Mouse (Mus musculus) 3T3-L1 (cell line): Measurements from ENCODE around the gene Gucy2d.
A peak's percentile ranks its signal among the peaks of the same experiment; 100 is the strongest.

ENCODE experiments used
- DNase-seq: peaks from one replicate; pipeline ENCODE4 v3.0.0-alpha.2; 2015; ENCODE audit warnings: low read depth, low spot score

The Gucy2d gene

DNA sequence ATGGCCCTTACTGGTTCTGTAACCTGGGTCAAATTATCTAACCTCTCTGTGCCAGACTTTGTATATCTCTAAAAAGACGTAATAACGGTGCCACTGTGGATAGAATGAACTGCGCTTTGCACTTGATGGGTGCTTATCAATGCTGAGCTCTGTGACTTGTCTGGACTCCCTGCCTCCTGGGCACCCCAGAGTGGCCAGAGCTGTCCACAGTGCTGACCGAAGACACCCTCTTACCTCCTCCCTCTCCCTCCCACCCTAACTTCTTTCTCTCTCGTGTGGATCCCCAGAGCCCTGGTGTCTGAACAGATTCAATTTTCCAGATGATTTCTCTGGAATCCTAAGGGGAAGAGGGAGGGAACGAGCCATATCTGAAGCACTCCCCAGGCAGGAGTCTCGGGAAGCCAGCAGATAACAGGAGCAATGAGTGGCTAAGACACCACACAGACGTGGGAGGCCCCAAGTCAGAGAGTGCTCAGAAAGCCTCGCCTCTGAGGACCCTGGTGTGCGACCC is at the start of gene Gucy2d:
Gene Gucy2d, plus strand, starts transcription at position 461 of the 511 bp plus-strand sequence.
- DNase-seq, result peak; percentile 29

DNA sequence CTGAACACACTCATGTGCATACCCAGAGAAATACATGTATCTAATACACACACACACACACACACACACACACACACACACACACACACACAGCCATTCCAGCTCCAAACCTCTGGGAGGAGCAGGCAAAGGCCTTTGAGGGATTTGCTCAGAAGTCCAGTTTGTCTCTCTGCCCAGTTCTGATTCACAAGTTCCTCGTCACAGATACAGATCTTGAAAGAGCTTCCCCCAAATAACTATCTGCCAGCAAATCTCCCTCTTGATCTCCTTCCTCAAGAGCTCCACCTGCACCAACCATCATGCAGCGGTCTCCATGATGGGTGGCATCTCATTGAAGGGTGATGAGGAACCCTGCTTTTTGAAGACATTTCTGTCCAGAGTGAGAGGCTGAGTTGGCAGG is 49.7 kb upstream of the Gucy2d start:
- peak; percentile 92 for DNase-seq

GRCm38 (mm10) chr7:98391351-98391936 is 48.8 kb upstream of the Gucy2d start:
- peak; percentile 97 for DNase-seq

- no peak for DNase-seq
These were observed 47.6 kb upstream of the Gucy2d start for GRCm38 (mm10) chr7:98392466-98393201.

DNA sequence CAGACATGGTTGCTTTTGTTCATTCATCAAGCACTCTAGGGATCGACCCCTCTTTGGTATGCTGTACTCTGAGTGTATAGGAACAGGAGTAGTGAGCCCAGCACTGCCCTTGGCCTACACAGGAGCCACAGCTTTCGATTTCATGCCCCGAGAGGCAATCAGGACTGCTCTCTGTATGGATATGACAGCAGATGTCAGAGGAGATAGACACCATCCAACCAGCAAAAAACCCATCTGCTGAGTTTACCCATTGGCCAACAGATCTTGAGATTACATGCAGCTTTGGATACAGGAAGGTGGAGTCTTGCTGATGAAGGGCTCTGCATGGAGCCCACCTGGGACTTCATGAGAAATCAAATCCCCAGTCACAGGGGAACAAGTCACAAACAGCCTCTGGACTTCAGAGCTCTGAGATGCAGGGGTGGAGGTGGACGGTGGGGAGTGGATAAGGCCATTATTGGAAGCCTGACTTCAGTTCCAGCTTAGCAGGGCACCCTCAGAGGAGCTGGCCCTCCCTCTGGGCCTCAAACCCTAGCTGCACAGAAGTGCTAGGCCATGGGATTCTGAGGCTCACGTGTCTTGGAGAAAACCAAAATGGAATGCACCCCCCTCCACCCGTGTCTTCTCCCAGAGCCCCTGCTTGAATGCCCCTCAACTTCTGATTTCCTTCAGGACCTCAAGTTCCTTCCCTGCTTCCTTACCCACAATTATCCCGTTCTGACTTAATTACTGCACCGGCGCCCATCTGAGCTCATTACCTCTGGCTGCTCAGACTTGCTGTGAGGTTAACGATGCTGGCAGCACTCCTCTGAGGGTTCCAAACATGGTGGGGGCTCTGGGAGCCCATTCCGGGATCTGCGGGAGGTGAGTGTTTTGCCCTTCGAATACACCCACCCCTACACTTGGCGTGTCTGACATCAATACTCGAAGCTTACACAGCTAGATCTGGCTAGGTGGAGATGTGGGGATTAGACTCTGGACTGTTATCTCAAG is 37.3 kb upstream of the Gucy2d start:
- DNase-seq, result no peak

DNA sequence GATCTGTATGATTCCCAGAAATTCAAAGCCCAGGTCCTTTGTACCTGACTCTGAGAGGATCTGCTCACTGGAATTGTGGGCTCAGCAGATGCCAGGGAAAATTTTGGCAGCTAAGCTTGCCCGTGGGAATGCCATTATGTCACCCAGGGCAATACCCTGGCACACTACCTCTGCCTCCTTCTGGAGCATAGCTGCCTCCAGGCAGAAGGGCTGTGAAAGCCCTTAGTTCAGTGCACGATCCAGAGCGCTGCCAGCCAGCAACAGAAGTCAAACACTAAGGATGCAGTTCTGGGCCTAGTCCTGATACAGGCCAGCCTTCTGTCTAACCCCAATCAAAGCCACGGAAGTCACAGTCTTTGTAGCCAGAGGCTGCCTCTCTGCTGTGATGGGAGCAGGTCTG is 36.2 kb upstream of the Gucy2d start:
- DNase-seq, result no peak

- no peak for DNase-seq
These were observed 32.6 kb upstream of the Gucy2d start for GRCm38 (mm10) chr7:98407615-98408014.

DNA sequence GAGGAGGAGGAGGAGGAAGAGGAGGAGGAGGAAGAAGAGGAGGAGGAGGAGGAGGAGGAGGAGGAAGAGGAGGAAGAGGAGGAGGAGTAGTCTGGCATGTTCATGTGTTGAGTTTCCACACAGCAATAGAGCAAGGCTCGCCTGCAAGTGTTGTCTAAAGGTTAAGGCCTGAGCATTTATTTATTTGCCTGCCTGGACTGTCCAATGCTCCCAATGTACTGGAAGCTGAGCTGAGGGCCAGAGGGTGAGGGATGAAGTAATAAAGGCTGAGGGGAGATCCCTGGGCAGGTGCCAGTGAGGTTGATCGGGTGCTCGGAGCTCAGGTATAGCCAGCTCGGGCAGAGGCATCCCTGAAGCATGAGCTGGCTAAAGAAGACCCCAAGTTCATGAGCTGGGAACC is 27.1 kb upstream of the Gucy2d start:
- DNase-seq, result no peak

DNA sequence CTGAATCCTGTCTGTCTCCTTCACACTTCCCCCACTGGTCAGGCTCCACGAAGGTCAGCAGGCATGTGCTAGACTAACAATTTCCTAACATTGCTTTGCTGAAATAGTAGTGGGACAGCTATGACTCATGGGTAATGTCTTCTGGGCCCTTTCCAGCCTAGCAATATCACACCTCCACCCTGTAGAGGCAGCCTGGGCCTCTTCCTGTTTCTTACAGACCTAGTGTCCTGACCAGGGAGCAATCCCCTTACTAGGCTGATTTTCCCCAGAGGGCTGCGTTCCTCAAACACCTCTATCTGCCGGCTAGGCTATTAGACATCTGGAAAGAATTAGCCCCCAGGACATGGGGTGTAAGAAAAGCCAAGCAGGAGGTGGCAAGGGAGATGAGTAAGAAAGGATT is 24.7 kb upstream of the Gucy2d start:
- DNase-seq, result peak; percentile 97

- peak; percentile 70 for DNase-seq
These were observed 24.2 kb upstream of the Gucy2d start for GRCm38 (mm10) chr7:98416020-98416419.

GRCm38 (mm10) chr7:98418031-98418805 is 22.0 kb upstream of the Gucy2d start:
- no peak for DNase-seq

DNA sequence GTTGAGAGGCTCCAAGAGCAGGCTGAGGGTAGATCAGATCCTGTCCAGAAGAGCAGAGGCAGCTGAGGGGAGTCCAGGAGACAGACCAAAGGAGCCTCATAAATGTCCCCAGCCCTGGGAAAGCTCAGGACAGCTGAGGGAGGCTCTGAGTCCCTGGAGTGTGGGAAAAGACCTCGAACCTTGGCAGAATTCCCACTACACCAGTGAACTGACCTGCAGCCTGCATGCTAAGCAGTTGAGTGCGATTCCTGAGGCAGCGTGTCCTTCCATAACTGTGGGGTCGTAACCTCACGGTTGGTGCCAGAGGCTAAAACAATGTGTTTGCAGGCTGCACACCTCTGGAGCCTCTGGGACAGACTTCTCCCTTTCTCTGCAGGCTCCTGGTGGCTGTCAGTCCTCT is 20.9 kb upstream of the Gucy2d start:
- peak; percentile 18 for DNase-seq

DNA sequence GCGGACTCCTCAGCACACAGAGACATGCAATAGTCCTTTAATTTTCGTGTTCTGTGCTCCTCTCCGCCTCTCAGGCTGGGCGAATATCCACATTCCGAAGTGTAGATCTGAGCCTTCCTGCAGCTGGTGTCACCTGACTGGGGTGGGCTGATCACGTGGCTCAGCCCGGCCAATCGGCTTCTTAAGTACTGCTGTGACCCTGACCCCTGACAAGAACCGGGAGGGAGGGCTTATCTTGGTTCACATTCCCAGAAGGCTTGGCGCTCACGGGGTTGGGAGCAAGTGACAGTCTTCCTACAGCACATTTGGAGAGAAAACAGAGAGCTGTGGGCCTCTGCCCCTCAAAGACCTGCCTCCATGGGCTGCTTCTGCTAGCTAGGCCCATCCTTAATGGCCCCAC is 16.7 kb upstream of the Gucy2d start:
- DNase-seq, result no peak

- no peak for DNase-seq
These were observed 15.8 kb upstream of the Gucy2d start for GRCm38 (mm10) chr7:98424396-98424795.

- no peak for DNase-seq
These were observed 14.7 kb upstream of the Gucy2d start for GRCm38 (mm10) chr7:98425551-98425950.

DNA sequence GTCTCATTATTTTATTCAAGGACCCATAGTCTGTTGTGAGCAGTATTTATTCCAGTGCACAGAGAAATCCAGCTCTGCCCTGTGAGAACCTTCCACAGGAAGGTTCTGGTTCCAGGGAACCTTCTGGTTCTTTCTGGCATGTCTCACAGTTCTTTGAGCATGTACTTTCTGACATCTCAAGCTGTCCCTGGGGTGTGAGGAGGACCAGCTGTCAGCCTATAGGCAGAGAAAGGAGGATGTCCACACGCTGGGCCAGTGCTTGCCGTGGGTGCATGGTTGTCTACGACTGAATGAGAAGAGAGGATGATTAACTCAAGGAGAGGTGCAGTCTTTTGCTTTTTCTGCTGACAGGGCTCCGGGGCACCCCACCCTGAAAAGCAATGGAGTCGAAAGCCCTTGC is 13.6 kb upstream of the Gucy2d start:
- DNase-seq, result no peak

DNA sequence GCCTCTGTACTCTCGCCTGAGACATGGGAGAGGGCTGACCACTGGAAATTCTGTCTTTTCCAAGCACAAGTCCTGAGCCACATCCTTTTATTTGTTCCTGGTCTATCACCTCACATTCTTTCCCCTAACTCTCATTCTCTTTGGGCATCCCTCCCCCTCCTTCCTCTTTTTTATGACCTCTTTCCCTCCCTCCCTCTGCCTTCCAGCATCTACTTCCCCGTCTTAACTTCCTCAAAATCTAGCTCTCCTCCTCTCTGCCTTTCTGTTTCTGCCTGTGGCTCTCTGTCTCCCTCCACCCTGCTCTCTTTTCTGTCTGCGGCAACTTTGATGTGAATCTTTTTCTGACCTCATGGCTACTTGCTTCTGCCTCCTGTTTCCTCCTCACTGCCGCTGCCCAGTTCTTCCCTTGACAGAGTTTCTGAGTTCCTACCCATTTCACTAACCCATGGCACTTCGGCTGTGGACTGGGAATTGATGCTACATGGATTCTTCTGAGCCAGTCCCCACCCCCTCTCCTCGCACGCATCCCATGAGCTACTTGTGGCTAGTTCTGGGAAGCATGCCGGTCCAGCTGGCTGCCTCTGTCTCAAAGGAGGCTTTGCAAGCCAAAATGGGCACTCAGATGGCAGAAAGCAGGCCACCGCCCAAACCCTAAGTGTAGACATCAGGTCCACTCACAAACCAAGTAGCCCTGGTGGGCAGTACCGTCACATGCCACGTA is 12.9 kb upstream of the Gucy2d start:
- DNase-seq, result no peak

GRCm38 (mm10) chr7:98429579-98429978 is 10.6 kb upstream of the Gucy2d start:
- no peak for DNase-seq

DNA sequence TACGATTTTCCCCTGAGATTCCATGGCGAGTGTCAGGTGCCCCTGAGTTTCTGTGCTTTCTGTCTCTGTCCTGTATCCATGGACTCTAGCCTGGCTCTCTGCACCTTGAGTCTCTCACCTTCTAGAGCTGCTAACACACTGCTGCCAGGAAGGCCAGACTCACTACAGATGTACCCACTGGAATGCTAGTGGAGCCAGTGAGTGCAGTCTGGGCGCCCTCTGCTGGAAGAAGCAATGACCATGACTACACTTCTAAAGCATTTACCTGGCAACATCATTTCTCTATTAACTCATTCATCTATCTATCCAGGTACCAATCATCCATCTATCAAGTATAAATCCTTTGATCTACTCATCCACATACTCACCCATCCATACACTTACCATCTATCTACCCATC is 9.4 kb upstream of the Gucy2d start:
- peak; percentile 80 for DNase-seq

GRCm38 (mm10) chr7:98437629-98438028 is 2.6 kb upstream of the Gucy2d start:
- DNase-seq, result peak; percentile 15

- DNase-seq, result no peak
These were observed 6.7 kb downstream of the Gucy2d start for GRCm38 (mm10) chr7:98446873-98447272.
